Mouse (Mus musculus): ENCODE measurements at regions not wholly inside any gene's neighbourhood (a gene's known extent, or its start where the extent isn't known, plus 50 kb on each side); places are given as distances from the start of the nearest gene placed in this dataset.

DNA sequence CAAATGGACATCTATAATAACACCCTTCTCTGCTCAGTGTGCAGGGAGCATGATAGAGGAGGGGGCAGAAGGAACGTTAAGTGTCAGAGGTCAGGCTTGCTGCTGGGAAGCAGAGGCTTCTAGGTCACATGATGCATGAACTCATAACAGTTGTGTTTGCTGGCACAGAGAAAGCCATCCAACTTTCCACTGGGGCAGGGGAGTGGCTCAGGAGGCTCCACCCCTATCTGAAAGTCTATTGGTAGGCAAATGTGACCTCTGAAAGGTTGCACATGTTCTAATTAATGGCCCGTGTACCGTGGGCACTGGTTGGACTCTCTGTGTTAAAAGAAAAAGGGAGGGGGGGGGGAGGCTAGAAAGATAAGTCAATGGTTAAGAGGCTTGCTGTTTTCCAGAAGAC is 224.6 kb downstream of the Slc16a7 start:
- DNase-seq, result no peak

- no peak for DNase-seq
Measured at GRCm38 (mm10) chr10:125161077-125161476, 228.2 kb downstream of the Slc16a7 start.

DNA sequence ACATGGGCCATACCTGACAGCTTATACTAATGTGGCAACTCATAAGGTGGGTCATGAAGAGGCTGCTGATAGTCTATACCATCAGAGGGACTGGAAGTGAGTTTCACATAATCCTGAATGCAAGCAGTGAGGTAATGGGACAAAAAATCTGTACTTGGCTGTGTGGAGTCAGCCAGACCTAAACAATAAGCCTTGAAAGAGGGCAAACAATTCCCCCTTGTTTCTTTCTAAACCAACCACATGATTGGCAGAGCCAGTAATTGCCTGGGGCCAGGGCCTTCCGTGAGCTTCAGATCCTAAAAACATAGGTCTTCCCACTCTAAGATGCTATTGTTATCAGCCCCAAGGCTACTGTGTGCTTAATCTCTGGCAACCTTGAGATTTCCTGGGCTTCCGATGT is 240.5 kb downstream of the Slc16a7 start:
- no peak for DNase-seq

DNA sequence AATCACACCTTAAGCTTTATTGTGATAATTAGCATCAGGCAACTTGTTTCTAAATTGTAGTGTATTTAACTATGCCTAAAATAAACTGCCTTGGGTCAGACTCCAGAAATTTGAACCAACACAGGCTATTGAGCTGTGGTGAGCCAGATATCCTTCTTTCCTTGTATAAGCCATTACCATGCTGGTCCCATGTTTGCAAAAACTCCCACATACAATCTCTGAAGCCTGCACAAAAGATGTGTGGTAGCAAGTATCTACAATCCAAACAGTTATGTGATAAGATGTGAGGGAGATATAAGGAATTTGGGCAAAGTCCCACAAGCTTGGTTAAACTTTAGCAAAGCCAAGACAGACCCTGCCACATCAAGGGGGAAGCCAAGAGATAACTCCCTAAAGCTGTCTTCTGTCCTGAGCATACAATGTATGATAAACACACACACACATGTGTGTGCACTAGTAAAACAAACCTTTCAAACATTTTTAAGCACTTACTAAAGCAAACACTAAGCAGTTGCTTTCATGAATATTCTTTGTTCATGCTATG is 242.0 kb downstream of the Slc16a7 start:
- no peak for DNase-seq

DNA sequence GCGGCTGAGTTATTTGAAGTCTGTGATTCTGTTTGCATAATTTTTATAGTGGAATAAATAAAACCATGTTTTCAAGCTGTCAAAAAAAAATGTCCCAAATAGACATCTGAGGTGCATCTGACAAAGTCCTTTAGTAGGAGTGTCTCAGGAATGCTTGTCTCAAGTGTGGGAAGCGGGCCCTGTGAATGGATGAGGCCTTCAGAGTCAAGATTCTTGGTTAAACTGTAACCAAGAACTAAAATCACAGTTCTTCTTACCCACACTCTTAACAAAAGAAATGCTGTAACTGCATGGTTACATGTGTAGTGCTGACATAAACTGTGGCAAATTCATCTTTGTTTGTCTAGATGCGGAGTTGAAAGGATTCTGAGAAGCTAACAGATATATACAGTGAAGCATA is 242.9 kb downstream of the Slc16a7 start:
- no peak for DNase-seq

GRCm38 (mm10) chr10:125145809-125146208 is 243.5 kb downstream of the Slc16a7 start:
- DNase-seq, result no peak

DNA sequence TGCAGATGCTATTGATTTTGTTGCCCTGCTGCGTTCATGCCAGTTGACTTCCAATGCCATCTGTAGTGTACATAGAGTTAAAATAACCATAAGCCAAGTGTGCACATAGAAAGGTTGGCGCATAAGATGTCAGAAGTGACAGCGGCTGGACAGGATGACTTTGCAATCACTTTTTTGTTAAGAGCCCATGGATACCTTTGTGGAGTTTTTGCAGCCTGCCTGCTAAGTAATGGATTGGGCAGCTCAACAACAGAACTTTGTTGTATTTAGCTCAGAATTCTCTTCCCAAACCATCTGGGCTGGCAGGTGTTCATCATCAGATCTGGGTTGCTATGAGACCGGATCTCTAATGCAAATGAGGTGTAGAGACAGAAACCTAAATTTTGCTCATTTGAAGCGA is 267.5 kb downstream of the Slc16a7 start:
- no peak for DNase-seq

- DNase-seq, result peak in 1 of 2 experiments; percentile 0
Measured at GRCm38 (mm10) chr10:125114318-125114717, 274.9 kb downstream of the Slc16a7 start.

DNA sequence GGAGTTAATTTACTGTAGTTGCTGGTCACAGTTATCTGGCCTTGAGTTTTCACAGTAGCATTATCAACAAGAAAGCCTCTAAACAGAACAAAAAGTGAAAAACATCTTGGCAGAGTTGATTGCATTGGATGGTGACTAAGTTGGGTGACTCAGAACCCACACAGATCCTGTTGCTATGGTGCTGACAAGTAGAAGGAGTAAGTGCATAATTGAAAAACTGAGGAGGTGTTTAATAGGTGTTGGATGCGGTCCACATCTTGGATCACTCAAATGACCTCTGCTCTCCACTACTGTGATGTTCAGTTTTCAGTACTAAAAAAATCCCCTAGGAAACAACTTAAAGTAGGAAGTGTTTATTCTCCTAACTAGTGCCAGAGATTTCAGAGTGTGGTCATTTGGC is 280.3 kb downstream of the Slc16a7 start:
- no peak for DNase-seq

DNA sequence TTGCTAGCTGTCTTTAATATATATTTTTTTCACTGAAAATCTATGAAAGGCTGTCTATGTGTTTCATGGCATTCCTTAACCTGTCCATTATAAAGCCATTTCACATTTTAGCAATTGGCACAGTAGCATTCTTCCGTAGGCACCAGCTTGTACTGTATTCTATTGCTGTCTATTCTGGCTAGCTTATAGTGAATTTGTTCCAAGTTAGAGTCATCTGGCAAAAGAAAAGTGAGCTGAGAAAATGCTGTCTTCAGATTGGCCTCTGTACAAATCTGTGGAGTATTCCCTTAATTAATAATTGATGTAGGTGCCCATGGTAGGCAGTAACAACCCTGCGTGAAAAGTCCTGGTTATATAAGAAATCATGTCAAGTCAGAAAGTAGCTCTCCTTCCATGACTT is 304.3 kb downstream of the Slc16a7 start:
- no peak for DNase-seq

- no peak for DNase-seq
Measured at GRCm38 (mm10) chr10:125072401-125072800, 316.9 kb downstream of the Slc16a7 start.

GRCm38 (mm10) chr10:125070246-125070645 is 319.0 kb downstream of the Slc16a7 start:
- no peak for DNase-seq

- no peak for DNase-seq
Measured at GRCm38 (mm10) chr10:125039290-125039689, 350.0 kb downstream of the Slc16a7 start.

DNA sequence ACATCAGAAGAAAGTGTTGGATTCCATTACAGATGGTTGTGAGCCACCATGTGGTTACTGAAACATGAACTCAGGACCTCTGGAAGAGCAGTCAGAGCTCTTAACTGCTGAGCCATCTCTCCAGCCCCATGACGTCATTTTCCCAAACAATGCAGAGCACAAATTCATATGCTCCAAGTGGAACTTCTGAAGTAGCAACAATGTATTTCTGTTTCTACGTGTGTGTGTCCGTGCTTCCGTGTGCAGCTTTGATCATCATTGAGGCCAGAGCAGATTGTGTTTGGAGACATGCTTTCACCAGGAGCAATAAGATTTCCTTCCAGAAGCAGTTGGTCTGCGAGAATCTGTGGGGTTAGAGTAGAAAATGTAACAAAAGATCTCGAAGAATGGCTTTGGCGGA is 353.6 kb downstream of the Slc16a7 start:
- DNase-seq, result no peak

DNA sequence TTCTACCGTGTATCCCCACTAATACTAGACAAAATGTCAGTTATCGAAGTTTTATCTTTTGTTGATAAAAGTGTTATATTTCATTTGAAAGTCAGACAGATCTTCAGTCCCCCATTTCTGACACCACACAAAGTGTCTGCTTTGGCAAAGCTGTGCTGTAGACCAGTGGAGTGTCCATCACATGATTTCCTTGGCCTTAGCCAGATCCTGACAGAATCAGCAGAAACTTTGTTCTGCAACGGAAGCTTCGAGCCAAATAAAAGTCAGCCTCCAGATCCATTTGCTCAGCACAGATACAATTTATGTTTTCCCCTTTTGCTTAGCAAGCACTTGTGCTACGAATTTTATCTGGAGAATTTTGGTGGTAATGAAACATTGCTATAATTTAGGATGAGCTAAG is 360.9 kb downstream of the Slc16a7 start:
- DNase-seq, result no peak

GRCm38 (mm10) chr10:125026851-125027250 is 362.4 kb downstream of the Slc16a7 start:
- no peak for DNase-seq

Measured in lung, adult 18-20 months (tissue).